In genomic region chr9:95520563-95520962, GRCm38 (mm10) we compare ENCODE assay signal across 16 mouse cellular contexts.
"Had no signal": no experiment of that assay in that cellular context is flagged by ENCODE, and none has a peak within 500 bp of the region (broad histone marks: within the 10 kb centered on the region; RNA-seq: fewer than 3 reads in every experiment).

No protein-coding gene starts in this region.

- H3K9ac ChIP-seq: limb, embryonic 15.5 days; liver, embryonic 12.5 days; midbrain, embryonic 13.5 days; neural tube, embryonic 15.5 days had no signal

- H3K27me3 ChIP-seq: limb, embryonic 15.5 days; liver, embryonic 12.5 days; midbrain, embryonic 13.5 days; neural tube, embryonic 15.5 days had no signal

- H3K4me1 ChIP-seq: limb, embryonic 15.5 days; midbrain, embryonic 13.5 days; neural tube, embryonic 15.5 days had no signal

- H3K27ac ChIP-seq: limb, embryonic 15.5 days; liver, embryonic 12.5 days; midbrain, embryonic 13.5 days; neural tube, embryonic 15.5 days had no signal

- ATAC-seq: liver, embryonic 12.5 days; midbrain, embryonic 13.5 days had no signal

- H3K36me3 ChIP-seq: limb, embryonic 15.5 days; liver, embryonic 12.5 days; midbrain, embryonic 13.5 days; neural tube, embryonic 15.5 days had no signal

- H3K4me2 ChIP-seq: limb, embryonic 15.5 days; midbrain, embryonic 13.5 days; neural tube, embryonic 15.5 days had no signal

- H3K4me3 ChIP-seq: limb, embryonic 15.5 days; liver, embryonic 12.5 days; midbrain, embryonic 13.5 days; myocyte; neural tube, embryonic 15.5 days had no signal

- DNase-seq: kidney, adult 11 months; kidney, adult 9 months; kidney, postnatal 36 days; layer of hippocampus, adult 9-11 months; layer of hippocampus, postnatal 36 days; lung, postnatal 10 days; retina, postnatal 1 day; right cerebral cortex, postnatal 4 days; spleen, adult 18-20 months; thymus, adult 18-20 months; thymus, postnatal 14 days had no signal

- H3K9me3 ChIP-seq: limb, embryonic 15.5 days; liver, embryonic 12.5 days; midbrain, embryonic 13.5 days; neural tube, embryonic 15.5 days had no signal
